Mouse (Mus musculus) lung, adult 2 months (tissue): Measurements from ENCODE around the gene Trub1. TPM values are rescaled to one million over a fixed set of nuclear protein-coding genes. Genes with fewer than 3 reads are reported as not detected.
A peak's percentile ranks its signal among the peaks of the same experiment; 100 is the strongest.

ENCODE experiments used
- DNase-seq: peaks from one replicate; pipeline ENCODE4 v3.0.0; 2022
- H3K4me1 ChIP-seq: fragments of 200-500 bp; 2 replicates; pipeline ENCODE4 v1.6.1; 2011; ENCODE audit warnings: low read length; ENCODE audit not compliant: control insufficient read depth, insufficient read depth
- H3K4me3 ChIP-seq: fragments of 200-500 bp; replicated peaks from 2 replicates; pipeline ENCODE3; 2011; ENCODE audit warnings: low read depth, mild to moderate bottlenecking, control low read depth, low read length; ENCODE audit errors: extremely low read depth
- CTCF ChIP-seq: fragments of 200-500 bp; IDR thresholded peaks from 2 replicates; pipeline ENCODE4 v1.5.1; 2011; ENCODE audit warnings: mild to moderate bottlenecking, low read length, control low read depth; ENCODE audit not compliant: insufficient read depth
- POLR2A ChIP-seq: fragments of 200-500 bp; IDR thresholded peaks from 2 replicates; pipeline ENCODE4 v1.6.1; 2011; ENCODE audit warnings: low read depth, mild to moderate bottlenecking, control low read depth, low read length, borderline replicate concordance; ENCODE audit errors: extremely low read depth
- WGBS: fragments of 180-500 bp; shearing (Covaris S2); methylation state at CpG from one replicate; pipeline ENCODE4 v1.1.7; 2018; 5-methylcytosine and 5-hydroxymethylcytosine counted together
- polyA plus RNA-seq: library from polyadenylated mRNA; depleted of rRNA; stranded (reverse); fragments of >200 nt; gene quantifications from 2 replicates; pipeline ENCODE4 v1.2.3, GENCODE M21; 2012; rRNA removed

The Trub1 gene
- 2.8 and 3.4 TPM in 2 replicates for polyA plus RNA-seq

DNA sequence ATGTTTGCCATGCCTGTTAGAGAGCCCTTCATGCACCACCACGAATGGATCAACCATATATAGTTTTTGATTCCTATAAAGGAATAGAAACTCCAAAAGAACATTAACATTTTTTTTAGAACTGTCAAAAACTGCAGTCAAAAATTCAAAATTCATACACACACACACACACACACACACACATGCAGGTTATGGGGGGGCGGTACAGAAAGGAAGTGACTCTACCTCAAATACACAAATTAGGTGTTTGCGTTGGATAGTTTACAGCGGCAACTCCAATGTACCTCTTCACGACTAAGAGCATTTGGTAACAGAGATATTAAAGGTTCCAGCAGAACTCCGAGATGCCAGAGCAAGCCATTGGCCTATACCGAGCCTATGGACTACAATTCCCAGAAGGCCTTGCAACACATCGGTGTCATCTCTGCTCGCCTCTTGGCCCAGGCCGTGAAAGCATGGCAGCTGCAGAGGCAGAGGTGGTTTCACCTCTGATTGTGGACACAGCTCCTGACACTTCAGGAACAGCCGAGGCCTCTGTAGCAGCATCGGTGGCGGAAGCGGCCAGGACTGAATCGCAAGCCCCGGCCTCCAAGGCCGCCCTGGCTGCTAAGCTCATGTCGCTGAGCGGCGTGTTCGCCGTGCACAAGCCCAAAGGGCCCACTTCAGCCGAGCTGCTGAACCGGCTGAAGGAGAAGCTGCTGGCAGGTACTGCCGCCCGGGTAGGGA, at the start of gene Trub1:
TSS of gene Trub1 (plus strand) at position 421 of the 726 bp plus-strand sequence.
- no peak for TF ChIP-seq CTCF
- TF ChIP-seq POLR2A = peak; percentile 66; the same call in 1 of the 2 replicates
- Histone ChIP-seq H3K4me1 (peaks cover 3% of the 10 kb centered on the region; the same call in 1 of the 2 replicates), H3K4me3 (peak within 1 kb of the TSS; percentile 99)
- DNase-seq = peak; percentile 82
- 5% methylated on average over 26 of the region's 26 CpGs for WGBS

DNA sequence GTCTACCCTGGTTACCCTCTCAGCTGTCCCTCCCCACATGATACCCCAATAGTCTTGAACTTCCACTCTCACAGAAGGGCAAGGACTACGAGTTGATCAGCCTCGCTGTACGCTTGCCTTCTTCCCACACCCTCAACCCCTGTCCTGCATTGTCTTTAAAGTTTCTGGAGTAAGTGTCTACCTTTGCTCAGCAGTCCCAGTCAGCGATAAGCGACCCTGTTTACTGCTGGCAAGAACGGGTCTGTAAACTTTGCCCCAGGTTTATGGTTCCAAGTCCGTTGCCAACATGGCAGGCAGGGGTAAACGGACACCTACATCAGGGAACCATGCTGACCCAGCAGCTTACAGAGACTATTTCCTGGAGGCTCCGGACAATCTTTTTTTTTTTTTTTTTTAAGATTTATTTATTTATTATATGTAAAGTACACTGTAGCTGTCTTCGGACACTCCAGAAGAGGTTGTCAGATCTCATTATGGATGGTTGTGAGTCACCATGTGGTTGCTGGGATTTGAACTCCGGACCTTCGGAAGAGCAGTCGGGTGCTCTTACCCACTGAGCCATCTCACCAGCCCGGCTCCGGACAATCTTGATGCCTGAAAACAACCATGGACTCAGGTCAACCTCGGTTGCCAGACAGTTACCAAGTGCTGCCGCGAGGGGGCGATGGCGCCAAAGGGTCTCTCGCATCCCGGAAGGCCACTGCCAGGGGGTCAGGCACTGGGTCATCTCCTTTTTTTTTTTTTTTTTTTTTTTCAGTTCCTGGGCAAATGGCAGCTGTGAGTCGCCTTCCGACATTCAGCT, 48.8 kb upstream of the Trub1 start:
- DNase-seq = peak; percentile 80
- H3K4me3 ChIP-seq = no peak overlapping the region

DNA sequence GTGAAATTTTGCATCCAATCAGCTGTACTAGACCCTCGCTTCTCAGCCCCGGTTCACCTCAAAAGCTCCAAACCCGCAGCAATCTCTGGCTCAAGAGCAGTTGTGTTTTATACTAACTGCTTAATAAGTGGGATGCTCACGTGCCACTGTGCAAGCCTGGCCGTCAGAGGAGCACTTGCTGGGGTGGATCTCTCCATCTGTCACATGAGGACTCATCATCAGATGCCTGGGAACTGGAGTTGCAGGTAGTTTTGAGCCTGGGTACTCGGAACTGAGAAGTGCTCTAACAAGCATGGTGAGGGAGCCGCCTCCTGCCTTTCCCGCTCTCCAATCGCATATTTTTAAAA, 48.2 kb upstream of the Trub1 start:
- H3K4me1 ChIP-seq = no peaks in the 10 kb centered on the region
- no peak overlapping the region for H3K4me3 ChIP-seq
- WGBS = 27% methylated on average over 9 of the region's 9 CpGs
- TF ChIP-seq POLR2A (no peak), CTCF (no peak)
- DNase-seq = no peak

More for the DNA sequence above, 48.8 kb upstream of the Trub1 start:
- no peaks in the 10 kb centered on the region for H3K4me1 ChIP-seq
- TF ChIP-seq POLR2A (no peak), CTCF (peak; percentile 77)
- WGBS = 11% methylated on average over 24 of the region's 24 CpGs

DNA sequence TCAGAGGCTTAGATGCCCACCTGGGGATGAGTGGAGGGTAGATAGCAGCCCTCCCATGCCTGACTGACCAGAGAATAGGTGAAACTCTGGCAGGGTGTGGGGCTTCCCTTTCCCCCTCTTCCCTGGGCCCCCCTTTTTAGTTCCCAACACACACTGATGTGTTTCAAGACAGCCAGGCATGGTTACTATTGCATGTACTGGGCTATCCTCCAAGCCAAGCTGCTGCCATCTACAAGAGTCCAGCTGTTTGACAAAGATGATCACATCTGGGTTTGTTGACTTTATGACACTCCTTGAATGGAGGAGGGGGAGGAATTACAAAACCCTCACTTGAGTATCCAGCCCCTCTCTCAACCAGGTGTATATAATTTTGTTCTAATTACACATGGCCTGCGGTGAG, 44.8 kb upstream of the Trub1 start:
- no peak for DNase-seq
- Histone ChIP-seq H3K4me3 (no peak overlapping the region), H3K4me1 (no peaks in the 10 kb centered on the region)
- TF ChIP-seq CTCF (no peak), POLR2A (no peak)
- 88% methylated on average over 1 of the region's 1 CpGs for WGBS

DNA sequence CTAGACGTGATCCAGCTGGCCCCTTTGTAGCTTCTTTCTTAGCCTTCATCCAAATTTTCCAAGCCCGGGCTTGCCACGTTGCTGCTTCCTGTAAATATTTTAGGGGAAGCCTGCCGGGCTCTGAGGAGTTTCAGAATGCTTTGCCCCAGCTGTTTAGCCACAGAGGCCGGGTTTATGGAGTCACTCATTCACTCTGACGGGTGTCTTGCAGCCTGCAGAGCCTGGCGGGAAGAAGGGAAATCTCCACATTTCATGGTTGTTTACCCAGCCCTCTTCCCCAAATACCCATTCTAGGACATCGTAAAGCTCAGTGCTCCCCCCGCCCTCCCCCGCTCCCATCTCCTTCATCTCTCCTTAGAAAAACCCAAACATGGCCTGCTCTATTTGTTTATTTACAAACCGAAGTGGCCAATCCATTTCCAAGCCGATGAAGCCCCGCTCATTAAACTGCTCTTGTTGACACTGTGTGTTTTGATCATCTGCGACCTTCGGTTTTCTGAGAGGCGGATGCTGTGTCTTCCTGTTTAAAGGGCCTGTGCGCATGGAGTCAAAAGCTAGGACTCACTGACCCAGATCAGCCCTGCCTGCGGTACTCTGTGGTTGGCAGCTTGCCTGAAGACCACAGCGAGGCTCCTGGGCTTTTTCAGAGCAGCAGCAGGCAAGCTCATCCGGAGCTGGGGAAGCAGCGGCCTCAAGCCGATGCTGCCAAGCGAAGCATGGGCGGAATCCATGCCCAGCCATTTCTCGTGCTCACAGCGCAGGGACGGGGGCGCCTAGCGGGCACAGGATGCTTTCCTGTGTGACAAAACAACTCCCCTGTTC, 41.1 kb upstream of the Trub1 start:
- peak overlapping the region; percentile 25 for H3K4me3 ChIP-seq
- 13% methylated on average over 29 of the region's 29 CpGs for WGBS
- DNase-seq = peak; percentile 16
- H3K4me1 ChIP-seq = no peaks in the 10 kb centered on the region
- no peak for TF ChIP-seq POLR2A
- TF ChIP-seq CTCF = no peak

DNA sequence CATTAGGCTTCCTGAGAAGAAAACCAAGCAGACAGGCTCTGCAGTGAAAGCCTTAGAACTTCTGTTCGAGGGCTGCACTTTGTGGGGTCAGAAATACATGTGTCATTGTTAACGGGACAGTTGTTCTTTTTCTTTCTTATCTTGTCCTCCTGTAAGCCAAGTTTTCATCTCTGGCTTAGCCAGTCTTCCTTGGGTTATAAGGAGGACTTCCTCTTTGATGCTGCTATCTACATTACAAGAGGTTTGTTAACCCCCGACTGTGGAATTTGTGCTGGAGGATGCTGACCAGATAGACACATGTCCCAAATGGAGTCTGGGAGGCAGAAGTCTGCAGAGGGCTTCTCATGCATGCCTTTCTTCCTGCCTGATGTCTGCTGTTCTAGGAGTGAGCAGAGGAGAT, 39.5 kb upstream of the Trub1 start:
- TF ChIP-seq POLR2A = no peak
- TF ChIP-seq CTCF = no peak
- Histone ChIP-seq H3K4me1 (no peaks in the 10 kb centered on the region), H3K4me3 (no peak overlapping the region)
- no peak for DNase-seq
- 41% methylated on average over 3 of the region's 3 CpGs for WGBS

DNA sequence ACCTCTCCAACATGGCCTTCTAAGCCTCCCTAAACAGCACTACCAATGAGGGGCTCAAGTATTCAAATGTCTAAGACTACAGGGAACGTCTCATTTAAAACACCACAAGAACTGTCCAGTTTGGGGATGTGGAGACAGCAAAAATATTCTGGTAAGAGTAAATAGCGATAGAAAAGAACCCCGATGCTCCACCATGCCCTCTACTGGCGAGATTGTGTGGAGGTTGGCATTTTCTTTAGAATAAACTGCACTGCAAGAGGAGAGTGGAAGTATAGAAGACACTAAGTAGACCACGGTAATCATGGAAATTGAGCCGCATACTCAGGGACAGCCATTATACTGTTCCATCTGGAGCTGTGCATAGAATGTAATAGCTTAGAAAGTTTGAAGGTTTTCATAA, 38.8 kb upstream of the Trub1 start:
- Histone ChIP-seq H3K4me3 (no peak overlapping the region), H3K4me1 (no peaks in the 10 kb centered on the region)
- WGBS = 87% methylated on average over 6 of the region's 6 CpGs
- no peak for DNase-seq
- no peak for TF ChIP-seq POLR2A
- no peak for TF ChIP-seq CTCF

DNA sequence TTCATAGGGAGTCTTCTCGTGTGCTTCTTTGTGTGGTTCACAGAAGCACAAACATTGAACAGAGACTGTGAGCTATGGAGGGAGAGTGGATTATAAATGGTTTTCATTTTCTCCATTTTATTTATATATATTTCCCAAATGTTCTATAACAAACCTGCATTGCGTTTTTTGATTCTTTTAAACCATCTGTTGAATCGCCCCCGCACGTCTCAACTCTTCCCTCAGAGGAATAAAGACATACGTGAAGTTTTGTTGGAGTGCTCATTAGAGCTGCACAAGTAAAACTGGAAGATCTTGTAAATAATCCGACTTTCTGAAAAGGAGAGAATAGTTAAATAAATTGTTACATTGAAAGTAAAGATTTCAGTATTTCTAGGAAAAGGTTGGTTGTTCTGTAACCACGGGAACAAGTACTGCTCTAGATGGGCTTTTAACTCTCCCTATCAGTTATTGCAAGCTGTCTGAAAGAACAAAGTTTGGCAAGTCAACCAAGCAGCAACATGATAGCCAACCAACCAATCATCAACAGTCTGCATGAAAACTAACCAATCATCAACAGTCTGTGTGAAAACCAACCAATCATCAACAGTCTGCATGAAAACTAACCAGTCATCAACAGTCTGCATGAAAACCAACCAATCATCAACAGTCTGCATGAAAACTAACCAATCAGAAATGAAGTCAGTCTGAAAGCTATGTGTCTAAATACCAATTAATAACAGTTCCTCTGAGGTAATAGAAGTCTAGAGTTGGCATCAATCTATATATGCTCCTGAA, 37.5 kb upstream of the Trub1 start:
- WGBS = 89% methylated on average over 8 of the region's 8 CpGs
- TF ChIP-seq POLR2A (no peak), CTCF (no peak)
- no peak overlapping the region for H3K4me3 ChIP-seq
- no peak for DNase-seq
- H3K4me1 ChIP-seq = no peaks in the 10 kb centered on the region
